Mouse (Mus musculus) kidney, adult 11 months (tissue): ENCODE data around the gene Faap100.
A peak's percentile ranks its signal among the peaks of the same experiment; 100 is the strongest.
"Not testable (repeated sequence)": the region's sequence is repeated elsewhere in the genome, so short reads cannot be mapped to it uniquely, and the experiment has no call there.

ENCODE experiments used
- DNase-seq: peaks from one replicate; pipeline ENCODE4 v3.0.0; 2022

Gene Faap100

GRCm38 (mm10) chr11:120375324-120375723, 3.2 kb downstream of the Faap100 start:
- no peak for DNase-seq

DNA sequence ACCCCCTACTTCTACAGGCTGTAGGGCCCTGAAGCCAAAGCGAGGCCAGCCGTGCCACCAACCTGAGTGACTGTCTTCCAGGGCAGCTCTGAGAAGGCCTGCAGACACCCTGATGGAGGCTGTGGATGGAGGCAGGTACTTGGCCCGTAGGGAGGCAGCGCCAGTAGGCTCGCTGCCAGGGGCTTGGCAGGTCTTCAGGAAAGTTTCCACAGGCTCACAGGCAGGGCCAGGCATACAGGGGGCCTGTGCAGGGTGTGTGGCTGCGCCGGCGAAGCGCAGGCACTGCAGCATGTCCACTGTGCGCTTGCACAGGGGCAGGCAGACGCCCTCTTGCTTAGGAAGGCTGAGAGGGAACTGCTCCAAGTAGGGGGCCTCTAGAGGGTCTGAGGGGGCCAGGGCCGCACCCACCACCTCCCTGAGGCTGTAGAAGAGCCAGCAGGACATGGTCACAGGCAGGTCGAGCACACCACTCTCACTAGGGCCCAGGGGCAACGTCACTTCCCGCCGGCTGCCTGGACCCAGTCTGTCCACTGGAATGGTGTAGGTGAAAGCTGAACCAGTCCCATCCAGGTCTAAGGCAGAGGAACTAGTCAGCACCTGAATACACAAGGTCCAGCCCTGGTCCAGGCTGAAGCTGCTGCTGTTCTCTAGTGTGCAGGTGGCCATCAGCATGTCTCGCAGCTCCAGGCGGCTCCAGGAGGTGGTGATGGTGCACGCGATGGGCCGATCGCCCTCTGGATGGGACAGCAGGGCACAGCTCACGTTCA, 4.6 kb downstream of the Faap100 start:
- peak; percentile 73 for DNase-seq

- no peak for DNase-seq
These were observed 5.5 kb downstream of the Faap100 start for GRCm38 (mm10) chr11:120373025-120373424.

- DNase-seq = peak; percentile 67
These were observed 8.9 kb downstream of the Faap100 start for GRCm38 (mm10) chr11:120369656-120370055.

DNA sequence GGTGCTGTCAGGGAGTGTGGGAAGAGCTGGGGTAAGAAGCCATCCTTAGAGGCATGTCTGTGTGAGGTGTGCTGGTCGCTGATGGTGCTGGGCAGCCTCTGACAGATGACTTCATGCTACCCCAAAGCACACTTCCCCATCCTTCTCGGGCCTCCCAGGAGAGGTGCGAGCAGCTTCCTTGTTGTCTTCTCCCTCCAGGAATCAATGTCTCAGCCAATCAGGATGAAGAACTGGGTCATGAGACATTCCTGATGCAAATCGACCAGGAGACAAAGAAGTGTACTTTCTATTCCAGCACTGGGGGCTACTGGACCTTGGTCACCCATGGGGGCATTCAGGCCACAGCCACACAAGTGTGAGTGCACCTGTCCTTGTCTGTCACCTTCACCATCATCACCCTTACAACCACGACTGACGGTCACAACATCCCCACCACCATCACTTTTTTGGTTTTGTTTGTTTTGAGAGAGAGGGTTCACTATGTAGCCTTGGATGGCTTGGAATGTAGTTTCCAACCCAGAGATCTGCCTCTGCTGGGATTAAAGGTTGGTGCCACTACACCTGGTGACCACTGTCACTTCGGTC, 12.0 kb downstream of the Faap100 start:
- DNase-seq = no peak

- DNase-seq = no peak
These were observed 15.7 kb downstream of the Faap100 start for GRCm38 (mm10) chr11:120362891-120363290.

DNA sequence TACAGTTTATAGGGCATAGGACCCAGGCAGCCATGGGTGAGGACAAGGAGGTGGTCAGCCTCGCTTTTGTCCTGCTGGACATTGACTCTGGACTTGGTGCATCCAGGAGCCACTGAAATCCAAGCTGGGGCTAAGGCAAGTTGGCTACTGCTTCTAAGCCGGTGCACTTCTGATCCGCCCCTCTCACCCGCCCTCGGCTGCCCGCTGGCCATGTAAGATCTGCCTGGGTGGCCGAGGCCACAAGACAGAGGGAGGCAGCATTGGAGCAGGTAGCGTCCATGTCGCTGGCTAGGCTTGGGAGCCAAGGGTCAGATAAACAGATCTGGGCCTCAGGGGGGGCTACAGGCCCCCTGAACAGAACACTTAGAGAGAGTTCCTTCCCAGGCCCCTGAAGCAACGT, 17.3 kb downstream of the Faap100 start, which contains the start of gene Fscn2:
Gene Fscn2 (plus strand): TSS at position 240 of the 400 bp plus-strand sequence.
- no peak for DNase-seq

DNA sequence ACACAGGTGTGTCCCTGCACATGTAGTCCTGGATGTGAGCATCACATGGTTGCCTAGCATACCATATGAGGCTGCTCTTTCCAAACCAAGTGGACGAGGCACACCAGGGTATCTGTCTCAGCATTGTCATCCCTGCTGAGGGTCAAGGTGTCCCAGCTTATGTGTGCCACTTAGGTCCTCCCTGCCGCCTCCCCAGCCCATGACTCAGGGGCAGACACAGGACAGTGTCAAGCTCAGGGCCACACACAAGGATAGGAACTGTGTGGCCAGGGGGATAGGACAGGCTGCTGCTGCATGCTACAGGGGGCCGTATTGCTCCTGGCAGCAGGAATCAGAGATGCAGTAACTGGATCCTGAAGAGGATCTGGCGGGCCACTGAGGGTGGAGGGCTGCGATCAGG, 17.8 kb downstream of the Faap100 start:
- no peak for DNase-seq

DNA sequence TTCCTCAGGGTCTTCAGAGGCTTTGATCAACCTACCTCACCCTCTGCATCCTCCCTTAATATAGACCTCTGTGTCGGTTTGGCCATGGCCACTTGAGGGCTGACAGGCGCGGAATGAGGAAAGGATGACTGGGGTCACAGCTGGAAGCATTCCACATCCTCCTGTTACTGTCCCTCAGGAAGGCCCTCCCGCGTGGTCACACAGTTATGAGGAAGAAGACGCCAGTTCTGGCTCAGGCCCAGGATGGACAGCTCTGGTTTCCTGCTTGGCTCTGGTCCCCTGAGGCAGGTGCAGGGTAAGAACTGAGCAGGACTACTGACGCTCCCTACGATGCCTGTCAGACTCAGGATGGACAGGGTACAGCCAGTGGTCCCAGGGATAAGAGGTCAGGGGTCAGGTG, 18.5 kb downstream of the Faap100 start:
- DNase-seq = peak; percentile 63

DNA sequence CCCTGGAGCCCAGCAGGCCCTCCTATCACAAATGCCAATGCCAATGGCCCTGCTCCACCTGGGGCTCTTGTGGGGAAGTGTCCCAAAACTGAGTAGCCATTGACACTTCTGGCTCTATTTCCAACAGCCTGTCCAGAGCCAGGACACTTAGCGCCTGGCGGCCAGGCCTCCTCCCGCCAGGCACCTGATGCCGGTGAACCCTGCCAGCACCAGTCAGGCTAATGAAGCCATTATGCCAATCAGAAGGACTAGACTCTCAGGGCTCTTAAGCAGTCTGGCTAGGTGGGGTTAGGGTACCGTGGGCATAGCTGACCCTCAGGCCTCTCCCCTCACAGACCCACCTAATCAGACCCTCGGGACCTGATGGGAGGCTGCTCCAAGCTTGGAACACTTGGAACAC, 19.2 kb downstream of the Faap100 start:
- DNase-seq = no peak

GRCm38 (mm10) chr11:120357791-120358401, 20.7 kb downstream of the Faap100 start:
- DNase-seq = peak; percentile 61

DNA sequence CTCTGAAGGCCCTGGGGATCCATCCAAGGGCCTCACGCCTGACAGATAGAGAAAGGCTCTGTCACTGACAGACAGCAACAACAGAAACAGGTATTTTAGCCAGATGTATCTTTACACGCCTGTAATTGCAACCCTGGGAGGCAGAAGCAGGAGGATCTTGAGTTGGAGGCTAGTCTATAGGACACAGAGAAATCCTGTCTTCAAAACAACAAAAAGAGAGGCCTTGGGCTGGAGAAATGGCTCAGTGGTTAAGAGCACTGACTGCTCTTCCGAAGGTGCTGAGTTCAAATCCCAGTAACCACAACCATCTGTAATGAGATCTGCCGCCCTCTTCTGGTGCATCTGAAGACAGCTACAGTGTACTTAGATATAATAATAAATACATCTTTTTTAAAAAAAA, 21.7 kb downstream of the Faap100 start:
- DNase-seq = no peak

- no peak for DNase-seq
These were observed 22.2 kb downstream of the Faap100 start for GRCm38 (mm10) chr11:120356319-120356840.

GRCm38 (mm10) chr11:120355277-120356039, 23.1 kb downstream of the Faap100 start:
- no peak for DNase-seq

- DNase-seq = no peak
These were observed 24.0 kb downstream of the Faap100 start for GRCm38 (mm10) chr11:120354304-120355276.

DNA sequence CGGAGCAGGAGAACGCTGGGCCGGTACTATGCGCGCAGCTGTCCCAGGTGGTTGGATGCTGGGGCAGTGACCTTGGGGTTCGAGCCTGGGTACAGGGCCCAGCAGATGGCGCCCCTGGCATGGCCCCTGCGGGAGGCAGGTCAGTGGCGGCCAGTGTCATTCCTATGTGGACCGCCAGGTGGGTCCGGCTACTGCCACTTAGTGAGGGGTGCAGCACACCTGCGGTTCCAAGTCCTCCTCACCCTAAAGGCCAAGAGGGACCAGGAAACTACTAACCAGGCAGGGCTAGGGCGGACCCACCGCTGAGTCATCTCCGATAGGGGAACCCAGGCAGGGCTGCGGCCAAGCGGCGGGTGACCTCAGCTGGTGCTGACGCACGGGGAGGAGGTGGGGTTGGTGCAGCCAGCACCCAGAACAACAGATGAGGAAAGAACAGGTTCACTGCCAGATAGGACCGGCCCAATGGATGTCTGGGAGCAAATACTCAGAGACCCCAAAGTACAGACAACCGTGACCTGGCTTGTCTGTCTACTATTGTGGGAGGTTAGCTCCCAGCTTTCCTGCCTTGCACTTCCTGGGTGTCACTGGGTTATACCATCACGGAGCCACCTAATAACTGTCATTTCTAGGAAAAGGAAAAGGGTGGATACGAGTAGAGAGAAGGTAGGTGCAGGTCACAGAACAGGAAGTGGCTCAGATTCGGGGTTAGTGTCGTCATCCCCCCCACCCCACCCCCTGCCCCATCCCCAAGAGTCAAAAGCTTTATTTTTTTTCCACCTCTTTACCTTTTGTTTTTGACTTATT, 24.9 kb downstream of the Faap100 start:
- DNase-seq = peak; percentile 85

- DNase-seq = no peak
These were observed 25.8 kb downstream of the Faap100 start for GRCm38 (mm10) chr11:120352571-120353290.

GRCm38 (mm10) chr11:120352093-120352350, 26.5 kb downstream of the Faap100 start:
- DNase-seq = not testable (repeated sequence)

- peak; percentile 67 for DNase-seq
These were observed 27.1 kb downstream of the Faap100 start for GRCm38 (mm10) chr11:120351250-120352092.

- peak; percentile 74 for DNase-seq
These were observed 27.9 kb downstream of the Faap100 start for GRCm38 (mm10) chr11:120350711-120351110.
